Mouse (Mus musculus) liver (tissue): ENCODE data around the gene Cstb.

Source experiments
- DNase-seq: peaks from one replicate; pipeline ENCODE4 v3.0.0-alpha.2; 2020; ENCODE audit warnings: mixed read lengths

The Cstb gene

GRCm38 (mm10) chr10:78462945-78463768, 37.7 kb downstream of the Cstb start:
- DNase-seq = no peak

- no peak for DNase-seq
These were observed 38.3 kb downstream of the Cstb start for GRCm38 (mm10) chr10:78463769-78464167.

GRCm38 (mm10) chr10:78464201-78464791, 38.8 kb downstream of the Cstb start:
- no peak for DNase-seq

- peak; percentile 91 for DNase-seq
These were observed 39.3 kb downstream of the Cstb start, which contains the start of gene Pdxk for GRCm38 (mm10) chr10:78464792-78465207. TSS of gene Pdxk (minus strand) at chr10:78464975.

- no peak for DNase-seq
These were observed 40.0 kb downstream of the Cstb start for GRCm38 (mm10) chr10:78465472-78465871.

GRCm38 (mm10) chr10:78466647-78467046, 41.2 kb downstream of the Cstb start:
- no peak for DNase-seq

- DNase-seq = no peak
These were observed 42.4 kb downstream of the Cstb start for GRCm38 (mm10) chr10:78467761-78468310.

- no peak for DNase-seq
These were observed 45.3 kb downstream of the Cstb start for GRCm38 (mm10) chr10:78470582-78471313.

GRCm38 (mm10) chr10:78472046-78472445, 46.6 kb downstream of the Cstb start:
- DNase-seq = no peak

GRCm38 (mm10) chr10:78473434-78473833, 48.0 kb downstream of the Cstb start:
- DNase-seq = no peak

GRCm38 (mm10) chr10:78474759-78475158, 49.3 kb downstream of the Cstb start:
- no peak for DNase-seq

GRCm38 (mm10) chr10:78476821-78477220, 51.4 kb downstream of the Cstb start:
- no peak for DNase-seq
